10 mouse cellular contexts compared by ENCODE assay signal in genomic region chr9:41705461-41705903, GRCm38 (mm10).
DNase-seq lines count a peak whose midpoint lies in the region; ATAC-seq and TF ChIP-seq lines count a peak whose summit lies in the region.
"Had no signal": no experiment of that assay in that cellular context is flagged by ENCODE, and none has a peak within 500 bp of the region (broad histone marks: within the 10 kb centered on the region; RNA-seq: fewer than 3 reads in every experiment).

No protein-coding gene starts in this region.

- peak overlapping the region; percentile 12; the same call in 1 of the 2 replicates for H3K4me2 ChIP-seq in lung, embryonic 14.5 days
- H3K4me2 ChIP-seq: midbrain, embryonic 13.5 days had no signal

- H3K27ac ChIP-seq in lung, embryonic 14.5 days (ENCODE audit: low read depth) = peak overlapping the region; percentile 4; the same call in 1 of the 2 replicates
- H3K27ac ChIP-seq: midbrain, embryonic 13.5 days had no signal

- TF ChIP-seq CTCF in lung, embryonic 14.5 days (IDR thresholded peaks at IDR 0.05; ENCODE audit: low read depth) = no peak
- no peak for TF ChIP-seq CTCF in lung, adult 2 months (IDR thresholded peaks at IDR 0.05; ENCODE audit: insufficient read depth, low read length)

- peak; percentile 12 for DNase-seq in adrenal gland, postnatal 10 days
- DNase-seq in adrenal gland, postnatal 25 days = no peak
- peak; percentile 94 for DNase-seq in lung, embryonic 14.5 days
- DNase-seq in lung, adult 2 months = no peak
- DNase-seq in forelimb bud, embryonic 11.5 days (ENCODE audit: low read depth, low spot score) = peak; percentile 28
- peak; percentile 24 for DNase-seq in mesoderm, embryonic 11.5 days (ENCODE audit: low read depth, low spot score)
- DNase-seq in spleen, adult 12 weeks (ENCODE audit: low spot score) = no peak
- no peak for DNase-seq in urinary bladder, adult 18-20 months (ENCODE audit: low spot score in 2 of 2)
- DNase-seq: liver had no signal

- H3K9me3 ChIP-seq in lung, embryonic 14.5 days (ENCODE audit: low read depth, low read length) = no peaks in the 10 kb centered on the region
- H3K9me3 ChIP-seq: midbrain, embryonic 13.5 days had no signal

- H3K4me1 ChIP-seq in lung, embryonic 14.5 days (ENCODE audit: insufficient read depth) = peaks cover 27% of the 10 kb centered on the region
- no peaks in the 10 kb centered on the region for H3K4me1 ChIP-seq in lung, adult 2 months (ENCODE audit: control insufficient read depth, insufficient read depth, low read length)

- TF ChIP-seq POLR2A in lung, adult 2 months (IDR thresholded peaks at IDR 0.05; ENCODE audit: borderline replicate concordance, extremely low read depth, low read depth, low read length) = no peak

- H3K36me3 ChIP-seq in lung, embryonic 14.5 days (ENCODE audit: insufficient read depth) = no peaks in the 10 kb centered on the region
- H3K36me3 ChIP-seq: midbrain, embryonic 13.5 days had no signal

- H3K27me3 ChIP-seq in lung, embryonic 14.5 days (ENCODE audit: insufficient read depth, low read length) = peaks cover 23% of the 10 kb centered on the region
- H3K27me3 ChIP-seq: midbrain, embryonic 13.5 days had no signal

- H3K4me3 ChIP-seq in lung, embryonic 14.5 days (ENCODE audit: low read depth, low read length) = no peak overlapping the region
- no peak overlapping the region for H3K4me3 ChIP-seq in lung, adult 2 months (replicated peaks; ENCODE audit: extremely low read depth, low read depth, low read length)
- H3K4me3 ChIP-seq: midbrain, embryonic 13.5 days had no signal

- peak; percentile 87 for ATAC-seq in lung, embryonic 14.5 days (ENCODE audit: insufficient read depth)
- ATAC-seq: midbrain, embryonic 13.5 days had no signal

- 20% methylated on average over 8 of the region's 8 CpGs for WGBS in lung, embryonic 14.5 days
- 27% methylated on average over 8 of the region's 8 CpGs for WGBS in lung, adult 2 months

- no peak overlapping the region for H3K9ac ChIP-seq in lung, embryonic 14.5 days
- H3K9ac ChIP-seq: midbrain, embryonic 13.5 days had no signal

Comparison
In these comparisons a context has a peak if more than half of its experiments do, and no peak if none do; other contexts are left out.
1. DNase-seq: peak in adrenal gland, postnatal 10 days (single experiment), lung, embryonic 14.5 days (single experiment), forelimb bud, embryonic 11.5 days (single experiment) and mesoderm, embryonic 11.5 days (single experiment); none in adrenal gland, postnatal 25 days (single experiment), lung, adult 2 months (single experiment), spleen, adult 12 weeks (single experiment) and urinary bladder, adult 18-20 months (0 of 2).